Mouse (Mus musculus) testis, adult 2 months (tissue): ENCODE results near the gene Snx29.

ENCODE experiments used
- CTCF ChIP-seq: fragments of 200-500 bp; IDR thresholded peaks from 2 replicates; pipeline ENCODE4 v1.5.1; 2012; ENCODE audit warnings: low read depth, mild to moderate bottlenecking, inconsistent platforms, low read length, moderate library complexity; ENCODE audit not compliant: control insufficient read depth, insufficient read depth, insufficient replicate concordance
- POLR2A ChIP-seq: fragments of 200-500 bp; IDR thresholded peaks from 2 replicates; pipeline ENCODE4 v1.6.1; 2012; ENCODE audit warnings: low read depth, mild to moderate bottlenecking, inconsistent platforms, low read length, moderate library complexity; ENCODE audit not compliant: control insufficient read depth

GRCm38 (mm10) chr16:11472852-11473251 lies 150.1 kb downstream of the Snx29 start:
- TF ChIP-seq POLR2A (no peak), CTCF (no peak)
